Mouse (Mus musculus) spleen, adult 2 months (tissue): ENCODE results near the gene Zfp697.

Experiments used
- CTCF ChIP-seq: fragments of 200-500 bp; IDR thresholded peaks from 2 replicates; pipeline ENCODE4 v1.5.1; 2011; ENCODE audit warnings: mild to moderate bottlenecking, inconsistent platforms; ENCODE audit not compliant: insufficient read depth, insufficient read length, insufficient replicate concordance; ENCODE audit errors: extremely low read depth
- POLR2A ChIP-seq: fragments of 200-500 bp; IDR thresholded peaks from 2 replicates; pipeline ENCODE4 v1.6.1; 2011; ENCODE audit warnings: low read depth, low read length, inconsistent platforms

GRCm38 (mm10) chr3:98387756-98388155 is 5.5 kb downstream of the Zfp697 start:
- no peak for TF ChIP-seq POLR2A
- TF ChIP-seq CTCF: no peak
